Mouse (Mus musculus): ENCODE measurements at regions not wholly inside any gene's neighbourhood (a gene's known extent, or its start where the extent isn't known, plus 50 kb on each side); places are given as distances from the start of the nearest gene placed in this dataset.

DNA sequence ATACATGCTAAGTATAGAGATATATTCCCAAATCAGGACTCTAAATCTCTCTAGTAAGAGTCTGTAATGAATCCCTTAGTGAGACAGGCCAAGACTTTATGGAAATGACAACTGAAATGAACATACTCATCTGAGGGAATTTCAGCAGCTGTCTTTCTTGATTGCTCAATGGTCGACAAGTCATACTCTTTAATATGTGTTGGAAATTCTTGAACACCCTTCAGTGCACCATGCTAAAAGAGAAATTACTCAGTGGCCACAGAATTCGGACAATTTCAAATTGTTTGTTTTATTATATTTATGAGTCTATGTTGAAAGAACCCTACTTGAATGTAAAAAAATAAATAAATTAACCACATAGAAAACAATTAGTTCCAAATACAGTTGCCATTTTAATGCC is 802.1 kb downstream of the Nr2f2 start:
- DNase-seq, result no peak

DNA sequence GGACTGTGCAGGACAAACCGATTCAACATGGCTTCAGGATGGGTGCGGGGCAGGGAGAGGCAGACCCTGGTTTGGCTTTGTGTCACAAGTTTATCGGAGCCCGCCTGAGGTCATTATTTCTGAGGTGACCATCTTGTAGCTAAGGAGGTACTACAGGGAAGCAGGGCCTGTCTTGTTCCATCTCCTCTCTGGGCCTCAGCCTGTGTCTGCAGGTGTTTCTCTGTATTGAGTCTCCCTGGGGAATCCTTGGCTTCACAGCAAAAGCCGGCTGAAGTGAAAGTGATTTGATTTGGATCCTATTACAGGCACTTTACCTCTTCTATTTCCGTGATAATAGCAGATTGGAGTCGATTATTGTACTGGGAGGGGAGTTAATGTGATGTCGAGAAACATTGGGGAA is 805.7 kb upstream of the Arrdc4 start:
- DNase-seq, result no peak

DNA sequence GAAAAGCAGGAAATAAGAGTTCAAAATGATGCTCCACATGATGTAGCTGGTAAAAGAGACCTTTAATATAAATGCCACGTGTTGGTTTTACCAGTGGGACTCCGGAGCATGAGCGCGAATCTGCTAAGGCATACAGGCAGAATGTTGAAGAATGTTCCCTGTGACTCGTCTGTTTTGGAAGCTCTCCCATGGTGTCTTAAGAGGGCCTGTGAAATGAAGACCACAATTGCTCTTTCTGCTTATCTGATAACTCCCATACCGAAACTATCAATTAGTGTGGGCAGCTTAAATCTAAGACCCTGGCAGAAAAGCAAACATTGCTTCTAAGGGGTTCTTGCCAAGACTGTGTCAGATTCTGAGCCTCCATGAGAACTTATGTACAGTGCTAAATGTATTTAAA is 804.9 kb upstream of the Arrdc4 start:
- DNase-seq, result no peak

DNA sequence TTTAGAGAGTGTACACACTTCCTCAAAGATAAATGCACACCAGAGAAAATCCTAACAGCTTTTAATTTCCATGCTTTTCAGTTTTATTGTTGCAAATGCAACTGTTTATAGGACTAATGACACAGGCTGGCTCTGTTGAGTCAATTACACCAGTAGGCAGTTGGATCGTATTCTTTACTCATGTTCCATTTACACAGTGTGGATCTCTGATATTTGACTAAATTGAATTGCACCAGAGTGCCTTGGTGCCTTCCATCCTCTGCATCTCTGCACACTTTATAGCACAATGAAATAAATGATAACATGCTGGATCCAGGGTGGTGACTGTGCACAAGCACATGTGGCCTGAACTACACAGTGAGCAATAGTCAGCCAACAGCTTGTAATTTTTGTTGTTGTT is 787.0 kb upstream of the Arrdc4 start:
- DNase-seq, result no peak

DNA sequence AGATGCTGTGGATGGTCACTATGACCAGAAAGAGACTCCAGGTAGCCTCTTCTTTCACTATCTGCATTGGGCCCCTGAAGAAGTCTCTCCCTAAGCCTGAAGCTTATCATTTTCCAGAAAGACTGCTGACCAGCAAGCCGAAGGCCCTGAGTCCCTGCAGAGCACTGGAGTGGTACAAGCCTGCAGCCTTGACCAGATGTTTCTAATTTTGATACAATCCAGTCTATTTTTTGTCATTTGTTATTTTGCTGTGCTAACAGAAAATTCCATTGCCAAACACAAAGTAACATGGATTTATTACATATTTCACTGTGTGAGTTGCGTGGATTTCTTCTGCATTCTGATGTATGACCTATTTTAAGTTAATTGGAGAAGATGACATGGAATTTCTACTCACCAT is 764.9 kb upstream of the Arrdc4 start:
- no peak for DNase-seq

DNA sequence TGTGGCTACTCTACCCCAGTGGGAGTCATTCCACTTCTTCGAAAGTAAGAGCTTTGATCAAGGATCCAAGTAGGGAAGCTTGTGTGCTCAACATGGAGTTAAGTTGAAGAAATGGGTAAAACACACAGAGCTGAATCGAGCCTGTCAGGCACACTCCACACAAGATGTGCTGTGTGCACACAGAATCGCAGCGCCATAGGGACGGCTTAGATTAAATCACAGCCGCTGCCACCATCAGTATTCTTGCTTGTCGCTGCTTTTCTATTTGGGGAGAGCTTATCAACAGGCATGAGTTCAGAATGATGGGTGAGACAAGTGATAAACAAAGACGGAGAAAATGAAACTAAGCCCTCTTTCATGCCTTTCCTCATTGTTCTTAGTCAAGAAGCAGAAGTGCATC is 761.3 kb upstream of the Arrdc4 start:
- no peak for DNase-seq

DNA sequence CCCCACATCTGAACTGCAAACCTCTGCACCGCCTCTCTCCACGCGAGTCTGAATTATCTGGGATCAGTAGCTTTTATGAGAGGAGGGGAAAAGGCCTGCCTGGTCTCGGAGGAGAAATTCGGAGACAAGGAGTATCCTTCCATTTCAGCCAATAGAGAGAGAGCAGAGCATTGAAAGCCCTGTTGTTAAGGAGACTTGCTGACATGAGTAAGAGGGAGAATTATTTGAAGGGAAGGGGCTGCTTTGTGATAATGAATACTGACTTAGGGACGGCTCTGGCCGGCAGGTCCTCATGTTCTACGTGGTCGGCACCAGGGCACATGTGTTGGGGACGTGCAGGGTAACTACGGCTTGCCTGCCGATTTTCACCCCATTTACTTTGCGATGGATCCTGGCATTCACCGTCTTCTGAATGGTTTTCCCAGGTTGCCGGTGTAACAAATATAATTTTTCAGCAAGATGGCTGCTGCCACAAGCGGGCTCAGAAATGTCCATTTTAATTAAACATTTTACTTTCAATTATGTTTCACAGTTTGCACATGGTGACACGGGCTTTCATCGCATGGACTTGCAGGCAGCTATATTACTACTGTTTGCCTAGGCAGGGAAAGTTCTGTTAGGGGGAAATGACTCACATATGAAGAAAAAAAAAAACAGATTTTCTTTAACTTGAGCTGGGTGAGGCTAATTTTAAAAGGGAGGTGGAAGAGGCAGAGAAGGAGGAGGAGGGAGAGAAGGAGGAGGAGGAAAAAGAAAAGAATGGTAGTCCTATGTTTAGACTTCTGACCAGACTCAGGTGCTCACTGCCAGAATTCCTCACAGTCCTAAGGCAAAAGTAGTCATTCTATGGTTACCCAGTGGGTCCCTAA is 744.3 kb upstream of the Arrdc4 start:
- DNase-seq, result no peak

DNA sequence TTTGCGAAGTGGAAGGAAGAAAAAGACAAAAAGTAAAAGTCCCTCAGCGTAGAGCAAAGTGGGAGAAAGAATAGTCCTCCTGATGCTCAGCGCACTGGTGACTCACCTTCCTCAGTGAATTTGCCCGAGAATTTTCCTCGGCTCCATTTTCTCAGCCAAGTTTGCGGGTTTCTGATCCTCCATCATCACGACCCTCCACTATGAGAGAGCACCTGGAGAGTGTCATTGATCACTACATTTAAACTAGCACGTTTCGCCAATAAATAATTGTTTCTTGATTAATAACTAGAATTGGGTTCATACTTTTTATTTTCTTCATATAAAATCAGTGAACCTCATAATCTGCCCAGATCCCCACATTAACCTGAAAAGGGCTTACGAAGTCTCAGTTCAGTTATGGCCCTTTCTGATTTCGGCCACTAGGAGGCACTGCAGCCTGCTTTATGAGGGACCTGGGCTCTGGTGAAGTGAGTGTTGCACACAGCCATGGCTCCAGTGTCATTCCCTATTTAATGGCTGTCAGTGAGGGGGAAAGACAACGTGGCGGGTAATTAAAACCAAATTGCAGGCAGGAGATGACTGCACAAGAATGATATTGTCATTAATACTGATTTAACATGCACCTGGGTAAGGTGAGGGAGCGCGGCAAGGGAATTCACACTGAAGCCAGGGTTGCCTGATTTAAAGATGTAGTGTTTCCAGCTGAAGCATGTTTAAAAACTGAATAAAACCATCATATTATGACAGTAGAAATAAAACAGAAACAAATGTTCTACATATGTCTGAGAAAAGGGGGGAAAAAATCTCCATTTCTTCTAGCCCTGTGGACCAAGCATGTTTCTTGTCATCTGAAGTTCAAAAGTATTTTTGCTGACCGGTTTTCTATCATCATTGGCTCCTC is 741.8 kb upstream of the Arrdc4 start:
- peak; percentile 63 for DNase-seq

DNA sequence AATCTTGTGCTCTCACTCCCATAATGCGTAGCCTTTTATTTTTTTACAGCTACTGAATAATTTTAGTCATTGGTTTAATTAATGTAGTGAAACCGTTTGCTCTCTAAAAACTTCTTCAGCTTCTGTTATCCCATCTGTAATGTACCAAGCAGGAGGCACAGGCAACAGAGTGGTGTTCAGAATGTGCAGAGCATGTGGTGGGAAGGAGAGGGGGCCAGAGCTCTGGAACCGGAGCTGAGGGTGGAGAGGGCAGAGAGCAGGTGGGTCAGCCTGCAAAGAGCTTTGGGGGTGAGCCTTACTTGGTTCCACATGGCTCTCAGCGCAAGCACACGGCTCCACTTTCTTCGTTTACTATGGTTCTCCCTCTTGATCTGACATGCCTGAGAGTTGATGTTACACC is 739.6 kb upstream of the Arrdc4 start:
- DNase-seq, result no peak

DNA sequence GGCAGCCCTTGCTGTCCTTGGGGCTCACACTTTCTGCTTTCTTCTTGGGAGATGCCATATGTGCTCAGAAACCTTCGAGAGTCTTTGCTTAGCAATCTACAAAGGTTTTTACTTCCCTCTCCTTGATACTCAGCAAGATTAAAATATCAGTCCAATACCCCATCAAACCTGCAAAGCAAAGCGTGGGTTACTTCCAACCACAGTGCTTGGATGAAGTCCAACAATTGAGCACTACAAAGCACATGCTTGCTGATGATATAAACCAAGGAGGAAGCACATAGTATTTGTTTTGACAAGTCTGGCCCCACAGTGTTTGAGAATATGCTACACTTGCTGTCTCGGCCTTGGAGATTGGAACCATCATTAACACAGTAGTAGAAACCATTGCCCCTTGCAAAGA is 738.1 kb upstream of the Arrdc4 start:
- DNase-seq, result no peak

DNA sequence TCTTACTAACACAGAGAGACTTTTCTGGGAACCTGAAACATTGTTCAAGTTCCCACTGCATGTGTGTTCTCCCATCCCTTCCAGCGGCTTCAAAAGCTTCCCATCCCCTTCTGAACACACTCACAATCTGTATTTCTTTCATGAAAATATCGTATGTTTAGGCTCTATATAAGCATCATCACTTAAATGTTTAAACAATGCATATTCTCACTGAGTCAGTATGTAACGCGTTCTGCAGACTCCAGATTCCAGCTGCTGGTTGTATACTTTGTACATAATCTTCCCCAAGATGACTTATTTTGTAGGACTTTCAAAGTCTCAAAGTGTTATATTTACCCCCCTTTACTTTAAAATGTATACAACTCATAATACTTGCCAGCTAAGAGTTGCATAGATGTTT is 735.5 kb upstream of the Arrdc4 start:
- no peak for DNase-seq
